Mouse (Mus musculus) intestine, embryonic 14.5 days (tissue): ENCODE measurements around the gene Tap2. TPM values are rescaled to one million over a fixed set of nuclear protein-coding genes. Genes with fewer than 3 reads are reported as not detected.

Source experiments
- ATAC-seq: fragments of 200-750 bp; cut with Nextera tagmentation; replicated peaks from 2 replicates; pipeline ENCODE4 v1.8.0; 2017; ENCODE audit warnings: low read depth, moderate number of reproducible peaks, moderate TSS enrichment, moderate library complexity; ENCODE audit not compliant: low FRiP score, low TSS enrichment
- DNase-seq: peaks from one replicate; pipeline ENCODE4 v3.0.0-alpha.2; 2018; ENCODE audit warnings: low spot score
- H3K27ac ChIP-seq: fragments of 300-500 bp; sonication (generic); 2 replicates; pipeline ENCODE4 v1.5.1; 2014; ENCODE audit warnings: low read depth, mild to moderate bottlenecking, control low read depth
- H3K27me3 ChIP-seq: fragments of 300-500 bp; sonication (generic); replicated peaks from 2 replicates; pipeline ENCODE4 v1.6.1; 2014; ENCODE audit warnings: low read length, control low read depth; ENCODE audit not compliant: control insufficient read depth, insufficient read depth
- H3K36me3 ChIP-seq: fragments of 300-500 bp; sonication (generic); 2 replicates; pipeline ENCODE4 v1.6.1; 2014; ENCODE audit warnings: low read length, control low read depth; ENCODE audit not compliant: control insufficient read depth, insufficient read depth
- H3K4me1 ChIP-seq: fragments of 300-500 bp; sonication (generic); replicated peaks from 2 replicates; pipeline ENCODE4 v1.6.1; 2014; ENCODE audit warnings: low read length, control low read depth, mixed read lengths; ENCODE audit not compliant: control insufficient read depth, insufficient read depth
- H3K4me2 ChIP-seq: fragments of 300-500 bp; sonication (generic); 2 replicates; pipeline ENCODE4 v1.6.1; 2014; ENCODE audit warnings: low read length
- H3K4me3 ChIP-seq: fragments of 300-500 bp; sonication (generic); 2 replicates; pipeline ENCODE4 v1.5.1; 2014; ENCODE audit warnings: low read depth, low read length, control low read depth, mixed read lengths
- H3K9ac ChIP-seq: fragments of 300-500 bp; sonication (generic); 2 replicates; pipeline ENCODE4 v1.6.1; 2014; ENCODE audit warnings: mild to moderate bottlenecking, low read length
- H3K9me3 ChIP-seq: fragments of 300-500 bp; sonication (generic); 2 replicates; pipeline ENCODE4 v1.6.1; 2016; ENCODE audit warnings: low read length, control low read depth; ENCODE audit not compliant: control insufficient read depth
- WGBS: fragments of 180-500 bp; shearing (Covaris S2); extraction: QIAGEN DNeasy Blood & Tissue Kit; methylation state at CpG from one replicate; pipeline ENCODE4 v1.1.7; 2014; 5-methylcytosine and 5-hydroxymethylcytosine counted together
- polyA plus RNA-seq: library from polyadenylated mRNA; unstranded; fragments of >200 nt; fragmentation: Nextera tagmentation; extraction: Ambion mirVana; gene quantifications from 2 replicates; pipeline ENCODE4 v1.2.1, GENCODE M21; 2014

Gene Tap2
- 2.2 and 2.5 TPM in 2 replicates for polyA plus RNA-seq

DNA sequence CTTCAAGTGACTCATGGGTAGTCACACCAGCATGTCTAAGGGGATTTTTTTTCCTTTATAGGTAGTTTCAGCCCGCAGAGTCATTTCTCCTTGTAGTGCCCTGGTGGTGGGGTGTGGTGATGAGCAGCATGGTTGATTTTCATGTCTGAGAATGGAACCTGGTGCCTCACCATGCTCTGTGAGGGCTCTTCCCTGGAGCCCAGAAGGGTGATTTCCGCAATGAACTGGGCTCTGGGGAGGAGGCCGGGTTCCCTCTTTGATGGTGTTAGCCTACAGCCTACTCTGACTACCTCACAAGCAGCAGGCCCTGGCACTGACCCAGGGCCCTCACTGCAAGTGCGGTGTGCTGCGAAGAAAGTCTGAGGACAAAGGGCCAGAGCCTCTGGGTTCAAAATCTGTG is at the start of gene Tap2:
TSS of gene Tap2 (plus strand) at position 84 of the 400 bp plus-strand sequence.
- Histone ChIP-seq H3K4me3 (peak within 1 kb of the TSS; percentile 59), H3K9ac (peak within 1 kb of the TSS; percentile 58), H3K27ac (no peak within 1 kb of the TSS), H3K4me2 (peak within 1 kb of the TSS; percentile 91), H3K9me3 (no peaks in the 10 kb centered on the region), H3K4me1 (peaks cover 5% of the 10 kb centered on the region; the same call in 1 of the 2 replicates), H3K36me3 (no peaks in the 10 kb centered on the region), H3K27me3 (peaks cover 41% of the 10 kb centered on the region)
- 74% methylated on average over 5 of the region's 5 CpGs for WGBS
- no peak for ATAC-seq
- no peak for DNase-seq

GRCm38 (mm10) chr17:34155534-34155933 is 47.8 kb upstream of the Tap2 start:
- Histone ChIP-seq H3K9ac (no peak overlapping the region), H3K27me3 (no peaks in the 10 kb centered on the region), H3K9me3 (no peaks in the 10 kb centered on the region), H3K36me3 (no peaks in the 10 kb centered on the region), H3K27ac (no peak overlapping the region), H3K4me3 (no peak overlapping the region), H3K4me2 (no peak overlapping the region), H3K4me1 (no peaks in the 10 kb centered on the region)
- ATAC-seq: no peak
- DNase-seq: no peak
- 46% methylated on average over 5 of the region's 5 CpGs for WGBS

DNA sequence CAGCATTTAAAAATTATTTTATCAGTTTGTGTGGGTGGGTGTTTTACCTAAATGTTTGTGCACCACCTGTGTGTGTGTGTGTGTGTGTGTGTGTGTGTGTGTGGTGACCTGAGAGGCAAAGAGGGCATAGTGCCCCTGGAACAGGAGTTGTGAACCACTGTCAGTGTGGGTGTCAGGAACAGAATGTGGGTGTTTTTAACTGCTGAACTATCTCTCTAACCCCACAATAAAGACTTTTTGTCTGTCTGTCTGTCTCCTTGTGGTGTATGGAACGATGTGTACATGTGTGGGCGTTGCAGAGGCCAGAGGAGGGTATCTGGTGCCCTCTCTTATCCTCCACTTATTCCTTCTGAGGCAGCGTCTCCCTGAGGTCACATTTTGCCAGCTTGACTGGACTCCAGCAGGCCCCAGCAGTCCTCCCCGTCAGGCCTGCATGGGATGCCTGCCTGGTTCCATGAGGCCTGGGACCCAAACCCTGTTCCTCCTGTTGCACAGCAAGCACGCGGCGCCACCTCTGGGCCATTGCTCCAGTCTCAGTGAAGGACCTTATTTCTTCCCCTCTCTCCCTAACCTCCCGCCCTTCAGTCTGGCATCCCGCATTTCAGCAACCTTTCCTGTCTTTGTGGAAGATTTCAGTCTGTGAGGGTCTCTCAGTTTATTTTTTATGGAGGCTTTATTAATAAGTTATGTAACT is 39.0 kb upstream of the Tap2 start:
- no peak for DNase-seq

GRCm38 (mm10) chr17:34165033-34165730 is 38.1 kb upstream of the Tap2 start:
- 77% methylated on average over 6 of the region's 6 CpGs for WGBS
- ATAC-seq: no peak

More for the DNA sequence above, 39.0 kb upstream of the Tap2 start:
- Histone ChIP-seq H3K36me3 (no peaks in the 10 kb centered on the region), H3K27me3 (no peaks in the 10 kb centered on the region), H3K9me3 (no peaks in the 10 kb centered on the region), H3K27ac (no peak overlapping the region), H3K4me1 (no peaks in the 10 kb centered on the region), H3K9ac (no peak overlapping the region), H3K4me2 (no peak overlapping the region), H3K4me3 (no peak overlapping the region)
- no peak for ATAC-seq
- 39% methylated on average over 9 of the region's 9 CpGs for WGBS

DNA sequence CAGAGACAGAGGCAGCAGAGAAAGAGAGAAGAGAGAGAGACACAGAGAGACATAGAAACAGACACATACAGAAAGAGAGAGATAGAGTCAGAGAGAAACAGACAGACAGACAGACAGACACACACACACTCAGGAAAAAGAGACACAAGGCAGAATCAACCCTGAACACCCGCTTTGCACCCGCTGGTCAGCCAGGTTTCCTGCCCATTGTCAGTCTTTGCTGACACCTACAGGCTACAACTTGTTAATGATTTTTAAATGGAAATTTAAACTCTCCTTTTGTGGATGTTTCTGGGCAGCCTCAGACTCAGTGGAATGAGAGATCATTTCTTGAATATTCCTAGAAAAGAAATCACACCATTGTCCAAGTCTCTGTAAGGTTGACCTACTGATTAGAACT is 34.0 kb upstream of the Tap2 start:
- H3K27me3 ChIP-seq: 0 out of 2 replicates have a peak, but pooled peaks cover 7% of the 10 kb centered on the region
- no peak overlapping the region for H3K27ac ChIP-seq
- H3K4me2 ChIP-seq: no peak overlapping the region
- no peak overlapping the region for H3K4me3 ChIP-seq
- H3K36me3 ChIP-seq: no peaks in the 10 kb centered on the region
- H3K9ac ChIP-seq: no peak overlapping the region
- DNase-seq: no peak
- ATAC-seq: no peak
- H3K4me1 ChIP-seq: no peaks in the 10 kb centered on the region
- H3K9me3 ChIP-seq: no peaks in the 10 kb centered on the region; the same call in 1 of the 2 replicates
- 0% methylated on average over 2 of the region's 2 CpGs for WGBS

More at GRCm38 (mm10) chr17:34165033-34165730, 38.1 kb upstream of the Tap2 start:
- H3K4me1 ChIP-seq: no peaks in the 10 kb centered on the region
- no peak for DNase-seq
- 0 out of 2 replicates have a peak, but pooled peaks cover 2% of the 10 kb centered on the region for H3K27me3 ChIP-seq
- H3K4me2 ChIP-seq: no peak overlapping the region
- no peaks in the 10 kb centered on the region for H3K36me3 ChIP-seq
- H3K4me3 ChIP-seq: no peak overlapping the region
- no peak overlapping the region for H3K9ac ChIP-seq
- H3K9me3 ChIP-seq: no peaks in the 10 kb centered on the region
- H3K27ac ChIP-seq: no peak overlapping the region

DNA sequence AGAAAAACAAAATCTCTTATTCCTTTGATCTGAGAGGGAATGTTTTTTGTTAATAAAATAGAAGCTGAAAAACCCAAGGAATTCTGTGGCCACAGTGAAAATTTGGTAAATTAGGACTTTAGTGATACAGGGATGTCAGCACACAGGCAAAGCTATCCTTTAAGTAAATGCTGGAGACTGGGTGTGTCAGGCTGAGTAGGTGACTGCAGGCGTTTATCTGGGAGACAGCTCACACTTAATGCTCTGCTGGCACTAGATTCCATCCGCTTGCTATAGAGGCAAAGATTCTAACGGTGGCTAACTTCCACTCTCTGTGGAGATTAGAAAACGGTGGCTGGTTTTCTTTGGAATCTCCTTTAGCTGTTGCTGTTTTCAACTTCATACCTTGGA is 32.8 kb upstream of the Tap2 start:
- no peak for DNase-seq
- WGBS: 21% methylated on average over 4 of the region's 4 CpGs
- Histone ChIP-seq H3K9me3 (no peaks in the 10 kb centered on the region; the same call in 1 of the 2 replicates), H3K36me3 (no peaks in the 10 kb centered on the region), H3K4me1 (no peaks in the 10 kb centered on the region), H3K27ac (no peak overlapping the region), H3K9ac (no peak overlapping the region), H3K27me3 (0 out of 2 replicates have a peak, but pooled peaks cover 7% of the 10 kb centered on the region), H3K4me3 (no peak overlapping the region), H3K4me2 (no peak overlapping the region)
- ATAC-seq: no peak

DNA sequence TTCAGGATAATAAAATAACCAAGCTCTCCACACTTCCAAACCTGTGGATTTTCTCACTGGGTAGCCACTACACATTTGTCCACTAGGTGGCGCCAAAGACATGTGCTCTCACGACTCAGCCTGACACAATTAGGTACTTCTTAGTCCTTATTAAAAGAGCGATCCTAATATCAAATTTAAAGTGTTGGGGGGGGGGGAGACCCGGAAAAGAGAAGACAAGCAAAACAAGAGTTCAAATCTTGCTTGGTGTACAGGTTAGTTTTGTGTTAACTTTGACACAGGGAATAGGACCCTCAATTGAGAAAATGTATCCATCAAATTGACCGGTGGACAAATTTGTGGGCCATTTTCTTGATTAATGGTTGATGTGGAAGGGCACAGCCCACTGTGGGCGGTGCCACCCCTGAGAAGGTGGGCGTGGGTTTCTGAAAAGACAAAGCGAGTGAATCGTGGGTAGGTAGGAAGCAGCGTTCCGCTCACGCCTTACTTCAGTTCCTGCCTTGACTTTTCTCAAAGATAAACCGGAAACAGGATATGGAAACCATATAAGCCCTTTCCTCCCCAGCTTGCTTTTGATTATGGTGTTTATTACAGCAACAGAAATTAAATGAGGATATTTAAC is 32.3 kb upstream of the Tap2 start:
- Histone ChIP-seq H3K27me3 (0 out of 2 replicates have a peak, but pooled peaks cover 7% of the 10 kb centered on the region), H3K27ac (no peak overlapping the region), H3K9me3 (no peaks in the 10 kb centered on the region; the same call in 1 of the 2 replicates), H3K4me1 (no peaks in the 10 kb centered on the region), H3K4me2 (no peak overlapping the region), H3K9ac (no peak overlapping the region), H3K36me3 (no peaks in the 10 kb centered on the region), H3K4me3 (no peak overlapping the region)
- 42% methylated on average over 13 of the region's 13 CpGs for WGBS
- DNase-seq (peak; percentile 90), ATAC-seq (no peak)

DNA sequence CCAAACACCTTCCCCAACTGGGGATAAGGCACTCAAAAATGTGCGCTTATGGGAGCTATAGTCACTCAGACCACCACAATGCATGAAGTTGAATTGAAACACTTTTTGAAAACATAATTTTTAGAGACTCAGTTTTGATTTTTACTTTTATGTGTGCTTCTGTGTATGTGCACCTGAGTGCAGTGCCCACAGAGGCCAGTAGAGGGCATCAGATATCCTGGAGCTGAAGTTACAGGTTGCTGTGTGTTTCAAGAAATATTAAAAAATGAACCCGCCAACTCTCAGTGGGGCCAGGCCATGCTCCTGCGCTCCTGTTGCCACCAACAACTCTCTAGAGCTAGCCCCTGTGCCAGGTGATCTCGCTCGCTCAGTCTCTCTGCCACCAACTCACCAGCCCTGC is 30.8 kb upstream of the Tap2 start:
- H3K27me3 ChIP-seq: 0 out of 2 replicates have a peak, but pooled peaks cover 7% of the 10 kb centered on the region
- DNase-seq (no peak), ATAC-seq (no peak)
- no peaks in the 10 kb centered on the region for H3K4me1 ChIP-seq
- WGBS: 90% methylated on average over 5 of the region's 5 CpGs
- peaks cover 7% of the 10 kb centered on the region for H3K9me3 ChIP-seq
- no peak overlapping the region for H3K9ac ChIP-seq
- H3K4me2 ChIP-seq: no peak overlapping the region
- no peak overlapping the region for H3K4me3 ChIP-seq
- H3K27ac ChIP-seq: no peak overlapping the region
- H3K36me3 ChIP-seq: no peaks in the 10 kb centered on the region
